Mouse (Mus musculus): ENCODE data around the gene Zdhhc9. TPM values are rescaled to one million over a fixed set of nuclear protein-coding genes. Genes with fewer than 3 reads are reported as not detected.

Zdhhc9 gene
- polyA plus RNA-seq, 1 experiment from 2014 or later: 7.0 TPM

DNA sequence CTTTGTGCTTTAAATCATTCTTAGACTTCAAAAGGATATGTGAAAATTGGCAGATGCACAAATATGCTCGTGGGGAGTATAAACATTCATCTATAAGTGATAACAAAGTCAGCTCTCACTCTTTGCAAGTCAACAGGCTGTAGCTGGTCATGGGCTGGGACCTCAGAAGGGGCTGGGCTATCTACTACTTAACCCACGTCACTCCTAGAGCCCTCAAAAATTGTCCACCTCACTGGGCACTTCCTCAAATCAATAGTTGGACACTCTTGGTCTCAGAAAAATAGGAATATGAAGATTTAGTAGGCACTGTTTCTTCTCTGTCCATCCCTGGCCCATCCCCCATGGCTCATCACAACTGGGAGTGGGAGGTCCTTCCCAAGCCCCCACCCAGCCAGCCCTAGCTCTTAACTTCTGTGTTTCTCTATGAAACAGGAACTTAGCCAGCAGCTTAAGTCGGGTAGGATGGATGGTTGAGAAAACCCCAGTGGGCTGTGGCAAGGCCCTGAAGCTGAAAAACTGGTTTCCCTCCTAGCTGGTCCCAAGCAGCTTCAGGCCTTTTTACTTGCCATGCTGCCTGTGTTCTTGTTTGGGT lies 68.3 kb downstream of the Zdhhc9 start:
- 49% methylated on average over 3 of the region's 3 CpGs for WGBS
- no peak for ATAC-seq (ENCODE audit: insufficient number of reproducible peaks, low FRiP score, low TSS enrichment, low read depth)
- H3K9me3 ChIP-seq: no peaks in the 10 kb centered on the region

DNA sequence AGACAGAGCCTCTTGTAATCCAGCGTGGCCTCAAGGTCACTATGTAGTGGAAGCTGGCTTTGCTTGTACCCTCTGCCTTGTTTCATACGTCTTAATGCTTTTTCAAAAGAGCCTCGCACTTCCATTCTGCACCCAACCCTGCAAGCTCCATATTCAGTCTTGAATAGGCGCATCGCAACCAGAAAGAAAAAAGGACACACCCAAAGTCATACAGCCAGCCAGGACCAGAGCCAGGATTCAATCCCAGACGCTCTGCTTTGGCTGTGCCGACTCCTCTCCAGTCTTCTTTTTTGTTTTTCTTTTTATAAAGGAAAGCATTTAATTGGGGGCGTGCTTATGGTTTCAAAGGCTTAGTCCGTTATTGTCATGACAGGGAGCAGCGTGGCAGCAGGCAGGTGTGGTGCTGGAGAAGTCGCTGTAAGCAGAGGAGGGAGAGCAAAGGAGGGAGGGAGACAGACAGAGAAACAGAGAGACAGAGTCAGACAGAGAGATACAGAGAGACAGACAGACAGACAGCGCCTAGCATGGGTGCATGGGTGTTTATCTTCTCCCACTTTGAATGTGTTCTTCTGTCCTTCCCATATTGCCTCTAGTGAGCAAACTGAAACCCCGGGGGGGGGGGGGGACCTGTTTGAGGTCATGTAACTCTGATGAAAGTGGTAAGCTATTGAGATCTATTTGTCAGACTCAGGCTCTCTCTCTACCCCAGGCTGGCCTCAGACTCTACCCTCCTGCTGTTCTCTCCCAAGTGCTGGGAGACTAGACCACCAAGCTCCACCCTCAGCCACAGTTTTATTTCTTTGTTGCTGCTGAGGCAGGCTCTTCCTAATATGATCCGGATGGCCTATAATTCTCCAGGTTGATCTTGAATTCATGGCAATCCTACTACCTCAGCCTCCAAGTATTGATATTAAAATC lies 69.1 kb downstream of the Zdhhc9 start:
- Histone ChIP-seq H3K9ac (no peak overlapping the region), H3K4me2 (no peak overlapping the region), H3K36me3 (no peaks in the 10 kb centered on the region), H3K27me3 (no peaks in the 10 kb centered on the region), H3K9me3 (no peaks in the 10 kb centered on the region), H3K4me1 (peaks cover 5% of the 10 kb centered on the region; the same call in 1 of the 2 replicates), H3K4me3 (no peak overlapping the region), H3K27ac (no peak overlapping the region)
- WGBS: 48% methylated on average over 14 of the region's 14 CpGs
- no peak for ATAC-seq (ENCODE audit: insufficient number of reproducible peaks, low FRiP score, low TSS enrichment, low read depth)

More for the DNA sequence above, 68.3 kb downstream of the Zdhhc9 start:
- Histone ChIP-seq H3K4me1 (peaks cover 5% of the 10 kb centered on the region; the same call in 1 of the 2 replicates), H3K4me2 (no peak overlapping the region), H3K9ac (no peak overlapping the region), H3K4me3 (no peak overlapping the region), H3K27me3 (no peaks in the 10 kb centered on the region), H3K27ac (no peak overlapping the region), H3K36me3 (no peaks in the 10 kb centered on the region)

DNA sequence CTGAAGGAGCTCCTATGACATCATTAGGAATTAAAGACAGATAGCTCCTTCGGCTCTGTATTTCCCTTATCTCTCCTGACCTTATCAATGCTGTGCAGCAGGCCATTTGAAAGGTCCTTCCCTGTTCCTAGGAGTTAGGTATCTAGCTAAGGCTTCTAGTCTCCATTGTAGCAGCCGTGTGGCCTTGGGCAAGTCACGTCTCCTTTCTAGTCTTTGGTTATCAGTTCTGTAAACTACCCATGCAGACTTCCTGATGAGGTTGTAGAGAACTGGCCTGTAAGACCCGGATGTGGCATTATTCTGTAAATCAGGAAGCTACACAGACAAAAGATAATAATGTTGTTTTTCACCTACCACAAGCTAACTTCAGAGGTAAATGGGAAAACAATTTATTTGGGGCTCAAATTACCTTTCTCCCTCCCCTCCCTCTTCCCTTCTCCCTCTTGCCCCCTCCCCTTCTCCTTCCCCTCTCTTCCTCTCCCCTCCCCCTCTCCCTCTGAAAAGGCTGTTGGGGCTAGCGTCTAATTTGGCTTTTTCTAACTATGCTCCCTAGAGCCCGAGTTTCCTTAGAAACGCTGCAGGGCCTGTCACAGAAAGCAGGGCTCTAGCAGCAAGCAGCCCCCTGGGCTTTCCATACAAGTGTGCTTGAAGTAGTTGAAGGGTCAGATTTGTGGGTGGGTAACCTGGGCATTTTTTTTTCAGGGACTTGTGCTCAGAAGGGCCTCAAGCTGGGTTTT lies 70.0 kb downstream of the Zdhhc9 start:
- Histone ChIP-seq H3K4me2 (no peak overlapping the region), H3K27me3 (no peaks in the 10 kb centered on the region), H3K4me3 (no peak overlapping the region), H3K4me1 (peaks cover 5% of the 10 kb centered on the region; the same call in 1 of the 2 replicates), H3K9ac (no peak overlapping the region), H3K9me3 (no peaks in the 10 kb centered on the region), H3K27ac (no peak overlapping the region), H3K36me3 (no peaks in the 10 kb centered on the region)
- 59% methylated on average over 7 of the region's 7 CpGs for WGBS
- no peak for ATAC-seq (ENCODE audit: insufficient number of reproducible peaks, low FRiP score, low TSS enrichment, low read depth)

DNA sequence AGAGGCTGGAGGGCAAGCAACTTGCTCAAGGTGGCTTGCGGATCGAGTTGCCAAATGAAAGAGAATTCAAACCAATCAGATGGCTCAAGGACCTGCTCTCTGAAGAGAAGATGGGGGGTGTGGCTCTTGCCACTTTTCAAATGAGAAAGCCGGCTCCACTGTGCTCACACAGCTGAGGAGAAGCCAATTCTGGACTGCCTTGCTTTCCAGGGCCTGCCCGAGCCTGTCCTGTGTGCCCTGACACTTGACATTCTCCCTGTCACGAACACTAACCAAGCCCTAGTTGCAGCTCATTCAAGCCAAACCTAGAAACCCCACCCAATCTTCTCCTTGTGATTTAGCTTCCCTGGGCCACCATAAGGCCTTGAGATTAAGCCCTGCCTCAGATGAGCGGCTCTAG lies 70.7 kb downstream of the Zdhhc9 start:
- Histone ChIP-seq H3K36me3 (no peaks in the 10 kb centered on the region), H3K27ac (no peak overlapping the region), H3K27me3 (no peaks in the 10 kb centered on the region), H3K4me1 (peaks cover 5% of the 10 kb centered on the region; the same call in 1 of the 2 replicates), H3K9me3 (no peaks in the 10 kb centered on the region), H3K4me3 (no peak overlapping the region), H3K9ac (no peak overlapping the region), H3K4me2 (no peak overlapping the region)
- ATAC-seq (ENCODE audit: insufficient number of reproducible peaks, low FRiP score, low TSS enrichment, low read depth): no peak
- 58% methylated on average over 6 of the region's 6 CpGs for WGBS

DNA sequence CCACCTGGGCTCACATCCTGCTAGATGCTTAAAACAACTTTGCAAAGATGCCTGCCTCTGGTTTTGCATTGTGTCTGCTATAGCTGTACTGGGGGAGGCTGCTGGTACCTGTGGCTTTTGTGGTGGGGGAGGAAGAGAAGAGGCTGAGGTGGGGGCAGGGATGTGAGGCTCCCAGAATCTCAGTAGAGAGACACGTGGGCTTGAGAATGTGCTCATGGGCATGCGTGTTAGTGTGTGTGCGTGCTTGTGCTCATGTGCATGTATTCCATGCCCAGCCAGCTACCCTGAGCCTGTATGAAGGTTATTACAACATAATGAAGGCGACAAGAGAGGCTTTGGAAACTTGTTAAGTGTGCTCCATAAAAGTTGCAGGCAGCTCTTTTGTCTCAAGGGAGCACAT lies 71.7 kb downstream of the Zdhhc9 start:
- no peak overlapping the region for H3K9ac ChIP-seq
- WGBS: 66% methylated on average over 4 of the region's 4 CpGs
- ATAC-seq (ENCODE audit: insufficient number of reproducible peaks, low FRiP score, low TSS enrichment, low read depth): no peak
- peaks cover 5% of the 10 kb centered on the region; the same call in 1 of the 2 replicates for H3K4me1 ChIP-seq
- H3K4me3 ChIP-seq: no peak overlapping the region
- no peak overlapping the region for H3K4me2 ChIP-seq
- H3K9me3 ChIP-seq: no peaks in the 10 kb centered on the region
- no peak overlapping the region for H3K27ac ChIP-seq
- no peaks in the 10 kb centered on the region for H3K27me3 ChIP-seq
- no peaks in the 10 kb centered on the region for H3K36me3 ChIP-seq

DNA sequence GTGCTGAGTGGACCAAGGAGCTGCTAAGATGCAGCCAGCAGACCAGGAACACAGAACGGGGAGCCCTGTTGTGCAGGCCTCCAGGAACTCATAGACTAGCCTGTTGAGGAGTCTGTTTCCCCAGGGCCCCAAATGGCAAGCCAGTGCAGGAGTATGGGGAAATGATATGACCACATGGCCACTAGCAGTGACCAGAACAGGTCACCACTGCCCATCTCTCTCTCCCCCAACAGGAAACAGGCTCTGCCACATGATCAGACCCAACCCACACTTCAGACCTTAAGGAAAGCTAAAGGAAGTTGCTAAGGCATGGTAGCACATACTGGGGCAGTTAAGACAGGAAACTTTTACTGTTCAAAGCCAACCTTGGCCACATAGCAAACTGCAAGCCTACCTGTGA lies 79.5 kb downstream of the Zdhhc9 start:
- no peak overlapping the region for H3K4me3 ChIP-seq
- H3K4me2 ChIP-seq: no peak overlapping the region
- no peak for ATAC-seq (ENCODE audit: insufficient number of reproducible peaks, low FRiP score, low TSS enrichment, low read depth)
- H3K27ac ChIP-seq: no peak overlapping the region
- H3K9ac ChIP-seq: no peak overlapping the region
- no peaks in the 10 kb centered on the region for H3K36me3 ChIP-seq
- no peaks in the 10 kb centered on the region for H3K9me3 ChIP-seq
- H3K27me3 ChIP-seq: 0 out of 2 replicates have a peak, but pooled peaks cover 7% of the 10 kb centered on the region
- no peaks in the 10 kb centered on the region for H3K4me1 ChIP-seq
- WGBS: 75% methylated on average over 1 of the region's 1 CpGs

DNA sequence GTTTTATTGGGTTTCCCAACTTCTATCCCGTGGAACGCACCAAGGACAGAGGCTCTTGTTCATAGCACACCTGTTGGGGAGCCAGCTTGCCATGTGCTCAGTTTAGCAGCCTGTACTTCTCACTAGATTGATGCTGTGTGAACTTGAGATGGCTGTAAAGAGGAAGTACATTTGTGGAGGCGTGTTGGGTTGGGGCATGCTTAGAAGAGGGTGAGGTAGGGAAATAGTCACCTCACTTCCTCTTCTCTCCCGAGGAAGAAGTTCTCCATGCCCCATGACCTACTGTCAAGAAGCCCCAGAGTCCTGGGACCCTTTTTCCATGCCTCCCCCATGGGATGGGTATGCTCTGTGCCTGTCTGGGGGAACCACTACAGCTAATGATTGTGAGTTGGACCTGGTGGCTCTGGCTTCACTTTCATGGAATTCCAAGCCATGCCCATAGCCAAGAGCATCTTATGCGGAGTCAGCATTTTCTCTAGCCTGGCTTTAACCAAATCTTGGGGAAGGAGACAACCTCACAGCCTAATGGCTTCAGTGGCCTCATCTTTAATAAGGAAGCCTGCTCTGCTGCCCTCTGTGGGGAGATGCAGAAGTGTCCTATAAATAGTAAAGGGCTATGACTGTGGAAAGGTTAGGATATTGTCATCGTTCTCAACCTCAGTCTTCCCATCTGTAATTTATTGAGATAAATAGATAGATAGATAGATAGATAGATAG lies 81.0 kb downstream of the Zdhhc9 start:
- no peaks in the 10 kb centered on the region for H3K4me1 ChIP-seq
- no peak overlapping the region for H3K4me3 ChIP-seq
- H3K27me3 ChIP-seq: 0 out of 2 replicates have a peak, but pooled peaks cover 7% of the 10 kb centered on the region
- H3K9me3 ChIP-seq: no peaks in the 10 kb centered on the region
- no peak overlapping the region for H3K9ac ChIP-seq
- no peak overlapping the region for H3K27ac ChIP-seq
- no peak overlapping the region for H3K4me2 ChIP-seq
- H3K36me3 ChIP-seq: no peaks in the 10 kb centered on the region
- 66% methylated on average over 6 of the region's 6 CpGs for WGBS
- ATAC-seq (ENCODE audit: insufficient number of reproducible peaks, low FRiP score, low TSS enrichment, low read depth): no peak

DNA sequence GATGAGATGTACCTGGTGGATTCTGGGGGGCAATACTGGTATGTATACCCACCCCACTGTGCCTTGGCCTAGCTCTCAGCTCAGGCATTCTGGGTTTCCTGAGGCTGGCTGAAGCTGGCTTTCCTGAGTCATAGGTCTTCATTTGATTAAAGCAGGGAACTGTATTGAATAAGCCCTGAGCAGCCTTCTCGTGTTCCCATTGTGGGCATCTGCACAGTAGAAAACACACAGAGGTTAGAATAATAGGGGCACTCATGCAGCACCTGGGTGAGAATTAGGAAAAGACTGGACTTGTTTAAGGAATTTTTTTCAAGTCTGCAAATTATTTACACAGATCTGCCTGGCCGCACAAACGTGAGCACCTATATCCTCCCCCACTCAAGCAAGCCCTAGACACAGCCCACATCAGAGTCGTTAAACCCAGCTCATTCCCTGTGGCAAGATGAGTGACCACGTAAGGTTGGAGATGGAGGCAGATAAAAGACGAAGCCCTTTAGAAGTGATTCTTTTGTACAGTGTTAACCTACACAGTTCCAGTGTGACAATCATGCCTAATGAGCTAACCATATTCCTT lies 81.7 kb downstream of the Zdhhc9 start:
- no peak for ATAC-seq (ENCODE audit: insufficient number of reproducible peaks, low FRiP score, low TSS enrichment, low read depth)
- WGBS: 52% methylated on average over 6 of the region's 6 CpGs

DNA sequence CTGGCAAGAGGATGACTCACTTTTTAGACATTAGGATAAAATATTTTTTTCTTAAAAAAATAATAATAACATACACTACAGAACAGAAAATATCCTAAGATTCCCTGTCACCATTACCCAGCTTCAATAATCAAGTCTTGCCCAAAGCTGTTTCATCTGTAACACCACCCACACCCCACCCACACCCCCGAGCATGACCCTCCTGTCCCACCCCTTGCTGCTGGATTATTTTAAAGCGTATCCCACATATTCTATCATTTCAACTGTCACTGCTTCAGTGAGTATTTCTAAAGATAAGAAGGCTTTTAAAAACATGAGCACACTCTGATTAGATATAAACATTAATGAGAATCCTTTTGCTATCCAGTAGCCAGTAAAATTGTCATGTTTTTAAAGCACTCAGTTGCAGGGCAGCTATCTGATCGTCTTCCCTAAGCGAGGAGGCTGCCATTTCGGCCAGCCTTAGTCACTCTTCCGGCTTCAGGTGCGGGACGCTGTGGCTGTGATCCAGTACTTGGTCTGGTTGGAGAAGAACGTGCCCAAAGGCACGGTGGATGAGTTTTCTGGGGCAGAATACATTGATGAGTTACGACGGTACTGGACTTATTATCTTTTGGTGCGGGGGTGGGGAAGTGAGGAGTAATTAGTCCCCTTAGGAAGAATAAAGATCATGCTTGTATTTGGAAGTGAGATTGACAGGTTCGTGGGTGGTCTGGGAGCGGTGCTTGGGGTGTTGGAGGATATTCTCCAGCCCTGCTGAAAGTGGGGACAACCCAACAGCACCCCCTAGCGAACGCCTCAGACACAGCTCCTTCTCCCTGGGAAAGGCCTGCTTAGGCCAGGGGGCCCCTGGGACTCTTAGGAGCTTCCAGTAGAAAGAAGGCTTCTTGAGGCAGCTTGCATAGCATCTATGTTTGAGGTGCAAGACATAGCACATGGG lies 84.3 kb downstream of the Zdhhc9 start:
- Histone ChIP-seq H3K9ac (no peak overlapping the region), H3K4me3 (no peak overlapping the region), H3K4me2 (0 out of 2 replicates have a peak overlapping the region, but pooled peaks have one; percentile 3), H3K4me1 (no peaks in the 10 kb centered on the region), H3K27me3 (0 out of 2 replicates have a peak, but pooled peaks cover 7% of the 10 kb centered on the region), H3K9me3 (no peaks in the 10 kb centered on the region), H3K27ac (no peak overlapping the region), H3K36me3 (no peaks in the 10 kb centered on the region)
- 27% methylated on average over 17 of the region's 17 CpGs for WGBS
- no peak for ATAC-seq (ENCODE audit: insufficient number of reproducible peaks, low FRiP score, low TSS enrichment, low read depth)

More for the DNA sequence above, 81.7 kb downstream of the Zdhhc9 start:
- Histone ChIP-seq H3K27me3 (0 out of 2 replicates have a peak, but pooled peaks cover 7% of the 10 kb centered on the region), H3K4me2 (no peak overlapping the region), H3K4me3 (no peak overlapping the region), H3K9ac (no peak overlapping the region), H3K27ac (no peak overlapping the region), H3K4me1 (no peaks in the 10 kb centered on the region), H3K36me3 (no peaks in the 10 kb centered on the region), H3K9me3 (no peaks in the 10 kb centered on the region)
